Mouse (Mus musculus) forebrain, embryonic 15.5 days (tissue): ENCODE results near the gene Nbea. TPM values are rescaled to one million over a fixed set of nuclear protein-coding genes. Genes with fewer than 3 reads are reported as not detected.

Source experiments
- ATAC-seq: fragments of 200-750 bp; cut with Nextera tagmentation; replicated peaks from 2 replicates; pipeline ENCODE4 v1.8.0; 2017; ENCODE audit warnings: mild to moderate bottlenecking, moderate TSS enrichment, moderate library complexity
- H3K27ac ChIP-seq: fragments of 300-500 bp; sonication (generic); replicated peaks from 2 replicates; pipeline ENCODE4 v1.5.1; 2015; ENCODE audit warnings: mild to moderate bottlenecking, inconsistent platforms
- H3K27me3 ChIP-seq: fragments of 300-500 bp; sonication (generic); 2 replicates; pipeline ENCODE4 v1.6.1; 2015; ENCODE audit warnings: inconsistent platforms
- H3K36me3 ChIP-seq: fragments of 300-500 bp; sonication (generic); 2 replicates; pipeline ENCODE4 v1.6.1; 2015; ENCODE audit warnings: mild to moderate bottlenecking, inconsistent platforms
- H3K4me1 ChIP-seq: fragments of 300-500 bp; sonication (generic); 2 replicates; pipeline ENCODE4 v1.6.1; 2015; ENCODE audit warnings: inconsistent platforms
- H3K4me2 ChIP-seq: fragments of 300-500 bp; sonication (generic); replicated peaks from 2 replicates; pipeline ENCODE4 v1.6.1; 2015; ENCODE audit warnings: mild to moderate bottlenecking, inconsistent platforms
- H3K4me3 ChIP-seq: fragments of 300-500 bp; sonication (generic); 2 replicates; pipeline ENCODE4 v1.5.1; 2015; ENCODE audit warnings: mild to moderate bottlenecking, inconsistent platforms
- H3K9ac ChIP-seq: fragments of 300-500 bp; sonication (generic); replicated peaks from 2 replicates; pipeline ENCODE4 v1.6.1; 2015; ENCODE audit warnings: mild to moderate bottlenecking, inconsistent platforms
- H3K9me3 ChIP-seq: fragments of 300-500 bp; sonication (generic); 2 replicates; pipeline ENCODE4 v1.6.1; 2016; ENCODE audit warnings: inconsistent platforms
- WGBS: fragments of 180-500 bp; shearing (Covaris S2); methylation state at CpG from one replicate; pipeline ENCODE4 v1.1.7; 2015; ENCODE audit warnings: mixed read lengths; 5-methylcytosine and 5-hydroxymethylcytosine counted together
- polyA plus RNA-seq: library from polyadenylated mRNA; unstranded; fragments of >200 nt; fragmentation: Nextera tagmentation; extraction: Ambion mirVana; gene quantifications from 2 replicates; pipeline ENCODE4 v1.2.1, GENCODE M21; 2015

Nbea gene
- polyA plus RNA-seq, 1 experiment from 2014 or later, result 59.7 TPM

DNA sequence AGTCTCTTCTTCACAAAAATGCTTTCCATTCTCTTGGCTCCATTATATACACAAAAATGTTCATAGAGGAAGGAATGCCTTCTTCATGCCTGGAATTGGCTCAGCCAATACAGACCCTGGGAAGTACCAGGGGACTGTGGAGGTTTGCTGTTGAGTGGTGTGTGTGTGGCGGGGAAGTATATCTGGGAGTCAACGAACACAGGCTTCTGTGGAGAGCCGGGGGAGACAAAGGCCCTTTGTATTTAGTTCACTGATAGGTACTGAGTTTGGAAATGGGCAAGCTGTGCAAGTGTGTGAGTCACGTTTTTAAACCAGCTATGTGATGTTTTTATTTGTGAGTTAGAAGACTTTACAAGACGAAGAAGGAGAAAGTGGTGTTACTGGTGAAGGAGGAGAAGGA is 517.6 kb downstream of the Nbea start:
- ATAC-seq, result no peak
- 30% methylated on average over 5 of the region's 5 CpGs for WGBS

DNA sequence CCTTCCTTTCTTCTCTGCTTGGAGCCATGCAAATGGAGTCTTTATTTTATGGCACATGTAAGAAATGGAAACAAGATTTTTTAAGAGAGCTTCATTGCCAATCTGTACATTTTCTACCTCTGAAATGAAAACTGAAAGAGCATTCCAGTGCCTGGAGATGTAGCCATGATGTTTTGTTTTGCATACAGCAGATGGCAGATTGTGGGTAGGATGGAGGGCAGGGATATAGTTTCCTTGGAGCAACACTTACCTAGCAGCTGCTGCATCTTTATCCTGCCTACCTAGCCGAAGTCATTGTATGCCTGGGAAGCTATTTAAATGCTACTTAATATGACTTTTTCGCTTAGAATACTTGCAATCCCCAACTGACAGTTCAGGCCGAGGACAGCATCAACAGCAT is 518.8 kb downstream of the Nbea start:
- WGBS, result 85% methylated on average over 3 of the region's 3 CpGs

More for the DNA sequence above, 517.6 kb downstream of the Nbea start:
- Histone ChIP-seq H3K27ac (no peak overlapping the region), H3K9me3 (no peaks in the 10 kb centered on the region), H3K4me3 (no peak overlapping the region), H3K27me3 (no peaks in the 10 kb centered on the region), H3K4me1 (peaks cover 29% of the 10 kb centered on the region), H3K4me2 (no peak overlapping the region), H3K36me3 (no peaks in the 10 kb centered on the region; the same call in 1 of the 2 replicates), H3K9ac (no peak overlapping the region)

DNA sequence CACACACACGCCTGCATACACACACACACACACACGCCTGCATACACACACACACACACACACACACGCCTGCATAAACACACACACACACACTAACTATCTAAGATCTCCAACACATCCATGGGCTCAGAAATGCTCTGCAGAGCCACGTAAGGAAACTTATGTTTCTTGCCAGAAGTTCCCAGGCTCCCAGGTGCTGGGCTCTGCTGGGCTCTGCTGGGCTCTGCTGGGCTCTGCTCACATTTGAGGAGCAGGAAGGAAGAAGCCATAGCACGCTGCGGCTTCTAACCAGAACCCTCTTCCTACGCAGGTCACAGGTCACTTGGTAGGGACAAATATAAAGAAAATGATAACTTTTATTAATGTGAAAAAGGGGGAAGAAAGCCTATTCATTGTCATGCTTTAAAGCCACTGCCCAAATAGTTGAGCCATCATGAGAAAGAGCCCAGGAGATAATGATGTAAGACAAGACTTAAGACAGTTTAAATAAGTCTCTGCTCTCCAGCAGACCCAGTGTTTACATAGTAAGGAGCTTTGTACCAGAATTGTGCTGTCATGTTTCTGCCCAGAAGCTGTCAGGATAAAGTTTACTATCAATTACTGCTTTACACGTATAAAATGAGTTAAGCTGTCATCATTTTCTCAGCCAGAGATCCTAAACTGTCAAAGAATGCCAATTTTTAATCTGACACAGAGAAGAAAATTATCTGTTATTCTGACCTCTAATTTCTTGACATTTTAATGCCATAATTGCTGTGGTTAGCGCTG is 521.6 kb downstream of the Nbea start:
- Histone ChIP-seq H3K4me1 (peaks cover 23% of the 10 kb centered on the region), H3K4me2 (no peak overlapping the region), H3K27ac (0 out of 2 replicates have a peak overlapping the region, but pooled peaks have one; percentile 27), H3K9me3 (no peaks in the 10 kb centered on the region), H3K36me3 (peaks cover 5% of the 10 kb centered on the region), H3K27me3 (no peaks in the 10 kb centered on the region), H3K9ac (no peak overlapping the region), H3K4me3 (no peak overlapping the region)
- WGBS, result 71% methylated on average over 8 of the region's 9 CpGs
- no peak for ATAC-seq

More for the DNA sequence above, 518.8 kb downstream of the Nbea start:
- Histone ChIP-seq H3K27ac (no peak overlapping the region), H3K9me3 (no peaks in the 10 kb centered on the region), H3K4me1 (peaks cover 29% of the 10 kb centered on the region), H3K27me3 (no peaks in the 10 kb centered on the region), H3K36me3 (no peaks in the 10 kb centered on the region; the same call in 1 of the 2 replicates), H3K4me3 (no peak overlapping the region), H3K4me2 (no peak overlapping the region), H3K9ac (no peak overlapping the region)
- ATAC-seq, result no peak

DNA sequence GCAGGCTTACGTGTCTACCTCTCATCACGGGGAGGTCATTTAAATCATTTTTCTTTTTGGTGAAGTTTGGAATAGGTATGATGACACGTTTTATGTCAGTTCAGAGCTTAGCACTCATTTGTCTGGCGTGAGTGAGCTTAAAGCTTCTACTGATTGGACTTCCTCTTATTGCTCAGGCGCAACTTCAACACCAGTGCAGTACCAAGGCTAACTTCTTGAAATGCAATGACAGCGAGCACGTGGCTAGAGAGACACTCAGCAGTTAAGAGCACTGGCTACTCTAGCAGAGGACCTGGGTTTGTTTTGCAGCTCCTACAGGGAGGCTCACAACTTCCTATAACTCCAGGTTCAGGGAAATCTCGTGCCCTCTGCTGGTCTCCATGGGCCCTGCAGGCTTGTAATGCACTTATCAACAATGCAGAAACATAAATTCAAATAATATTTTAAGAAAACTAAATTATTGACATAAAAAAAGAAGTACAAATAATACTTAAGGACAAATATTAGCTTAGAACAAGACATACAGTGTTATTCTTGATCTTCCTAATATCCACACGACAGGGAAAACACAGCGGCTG is 523.2 kb downstream of the Nbea start:
- no peaks in the 10 kb centered on the region for H3K27me3 ChIP-seq

DNA sequence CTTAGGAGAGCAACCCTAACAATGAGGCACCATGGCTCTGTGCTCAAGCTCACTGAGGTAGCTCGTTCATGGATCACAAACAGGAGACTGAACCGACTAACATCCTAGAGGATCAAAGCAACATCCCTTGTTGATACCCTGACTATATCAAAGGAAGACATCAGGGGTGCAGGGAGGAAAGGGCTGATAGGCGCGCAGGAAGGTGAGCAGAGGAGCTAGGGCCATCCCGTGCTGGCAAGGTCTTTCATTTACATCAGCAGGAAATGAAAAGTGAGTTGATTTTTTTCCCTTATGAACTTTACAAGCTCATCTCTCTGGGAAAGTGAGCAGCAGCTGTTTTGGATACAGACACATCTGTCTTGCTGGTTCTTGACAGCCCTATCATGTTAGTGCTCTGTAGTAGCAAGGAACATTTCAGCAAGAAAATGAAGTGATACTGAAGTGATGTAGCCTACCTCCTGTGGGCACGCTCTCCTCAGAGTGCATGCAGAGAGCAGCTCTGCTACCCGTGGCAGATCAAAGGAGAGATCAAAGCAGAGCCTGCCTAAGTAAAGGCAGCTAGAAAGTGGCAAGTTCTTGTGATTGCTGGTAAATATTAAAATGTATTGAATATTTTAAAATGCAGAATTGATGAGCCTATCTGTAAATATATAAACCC is 523.8 kb downstream of the Nbea start:
- ATAC-seq, result 0 out of 2 replicates have a peak, but pooled peaks have one; percentile 30
- no peak overlapping the region for H3K27ac ChIP-seq

More for the DNA sequence above, 523.2 kb downstream of the Nbea start:
- peaks cover 7% of the 10 kb centered on the region for H3K36me3 ChIP-seq
- no peaks in the 10 kb centered on the region for H3K9me3 ChIP-seq
- 94% methylated on average over 10 of the region's 10 CpGs for WGBS
- H3K27ac ChIP-seq, result no peak overlapping the region
- no peak overlapping the region for H3K9ac ChIP-seq
- no peak for ATAC-seq
- no peak overlapping the region for H3K4me3 ChIP-seq
- peaks cover 15% of the 10 kb centered on the region for H3K4me1 ChIP-seq
- no peak overlapping the region for H3K4me2 ChIP-seq

DNA sequence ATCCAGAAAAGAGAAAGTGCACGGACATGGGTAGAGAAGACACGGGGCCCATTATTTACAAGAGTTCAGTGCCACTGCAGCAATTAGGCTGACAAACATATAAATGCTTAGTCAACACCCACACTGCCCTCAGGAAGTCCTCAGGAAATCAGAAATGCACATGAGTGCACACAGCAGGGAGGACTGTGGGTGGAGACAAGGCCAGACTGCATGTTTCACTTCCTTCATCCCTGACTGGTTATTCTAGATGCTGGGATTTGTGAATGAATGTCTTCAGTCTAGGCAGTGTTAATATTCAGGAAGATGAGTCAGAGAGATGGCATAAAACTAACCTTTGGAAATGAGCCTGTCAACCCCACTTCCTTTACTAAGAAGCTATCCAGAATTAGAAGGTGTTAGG is 531.2 kb downstream of the Nbea start:
- no peak for ATAC-seq
- H3K27ac ChIP-seq, result no peak overlapping the region
- WGBS, result 85% methylated on average over 2 of the region's 2 CpGs
- H3K4me3 ChIP-seq, result no peak overlapping the region
- no peaks in the 10 kb centered on the region for H3K27me3 ChIP-seq
- no peak overlapping the region for H3K4me2 ChIP-seq
- H3K9me3 ChIP-seq, result no peaks in the 10 kb centered on the region
- H3K9ac ChIP-seq, result no peak overlapping the region
- peaks cover 14% of the 10 kb centered on the region for H3K4me1 ChIP-seq
- peaks cover 7% of the 10 kb centered on the region for H3K36me3 ChIP-seq

More for the DNA sequence above, 523.8 kb downstream of the Nbea start:
- H3K9me3 ChIP-seq, result no peaks in the 10 kb centered on the region
- no peak overlapping the region for H3K4me3 ChIP-seq
- H3K4me2 ChIP-seq, result no peak overlapping the region
- H3K27me3 ChIP-seq, result no peaks in the 10 kb centered on the region
- WGBS, result 73% methylated on average over 7 of the region's 7 CpGs
- no peak overlapping the region for H3K9ac ChIP-seq
- peaks cover 15% of the 10 kb centered on the region for H3K4me1 ChIP-seq
- H3K36me3 ChIP-seq, result peaks cover 7% of the 10 kb centered on the region

DNA sequence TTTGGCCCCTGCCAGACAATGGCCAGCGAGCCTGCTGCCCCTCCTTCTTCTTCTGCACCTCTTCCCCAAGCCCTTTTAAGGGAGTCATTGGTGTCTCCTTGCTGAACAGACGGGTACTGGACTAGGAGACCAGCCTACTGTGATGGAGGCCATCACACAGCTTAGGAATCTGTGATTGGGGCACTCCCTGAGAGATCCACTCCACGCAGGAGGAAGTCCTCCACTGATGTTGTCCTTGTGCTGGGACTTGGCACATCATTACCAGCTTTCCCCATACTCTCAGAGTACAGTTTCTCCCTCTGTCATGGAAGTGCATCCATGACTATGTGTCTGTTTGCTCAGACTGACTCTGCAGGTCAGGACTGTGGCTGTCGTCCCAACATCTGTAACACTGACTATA is 531.6 kb downstream of the Nbea start:
- Histone ChIP-seq H3K27ac (no peak overlapping the region), H3K4me1 (peaks cover 14% of the 10 kb centered on the region), H3K9ac (no peak overlapping the region), H3K27me3 (no peaks in the 10 kb centered on the region), H3K4me3 (no peak overlapping the region), H3K9me3 (no peaks in the 10 kb centered on the region), H3K36me3 (peaks cover 7% of the 10 kb centered on the region; the same call in 1 of the 2 replicates), H3K4me2 (no peak overlapping the region)
- ATAC-seq, result no peak
- WGBS, result 85% methylated on average over 4 of the region's 4 CpGs

DNA sequence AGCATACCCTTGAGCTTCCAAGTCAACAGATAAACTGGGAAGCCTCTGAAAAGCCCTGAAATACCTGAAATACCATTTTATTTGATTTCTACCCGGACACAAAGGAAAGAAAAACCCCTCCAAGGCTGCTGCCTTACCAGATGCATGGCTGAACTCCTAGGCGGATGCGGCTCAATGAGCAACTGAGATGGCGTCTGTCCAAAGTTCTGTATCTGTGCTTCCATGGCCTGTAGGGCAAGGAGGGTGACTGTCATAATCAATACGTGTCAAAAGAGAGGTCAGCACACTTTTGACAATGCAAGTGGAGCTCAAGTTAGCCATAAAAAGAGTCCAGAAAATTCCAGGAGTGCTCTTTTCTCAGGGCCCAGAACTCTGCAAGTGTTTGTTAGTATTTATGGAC is 534.0 kb downstream of the Nbea start:
- 51% methylated on average over 5 of the region's 5 CpGs for WGBS
- Histone ChIP-seq H3K27ac (no peak overlapping the region), H3K4me1 (peaks cover 14% of the 10 kb centered on the region), H3K36me3 (peaks cover 21% of the 10 kb centered on the region), H3K9me3 (no peaks in the 10 kb centered on the region), H3K4me3 (no peak overlapping the region), H3K27me3 (no peaks in the 10 kb centered on the region), H3K9ac (no peak overlapping the region), H3K4me2 (no peak overlapping the region)
- ATAC-seq, result no peak

DNA sequence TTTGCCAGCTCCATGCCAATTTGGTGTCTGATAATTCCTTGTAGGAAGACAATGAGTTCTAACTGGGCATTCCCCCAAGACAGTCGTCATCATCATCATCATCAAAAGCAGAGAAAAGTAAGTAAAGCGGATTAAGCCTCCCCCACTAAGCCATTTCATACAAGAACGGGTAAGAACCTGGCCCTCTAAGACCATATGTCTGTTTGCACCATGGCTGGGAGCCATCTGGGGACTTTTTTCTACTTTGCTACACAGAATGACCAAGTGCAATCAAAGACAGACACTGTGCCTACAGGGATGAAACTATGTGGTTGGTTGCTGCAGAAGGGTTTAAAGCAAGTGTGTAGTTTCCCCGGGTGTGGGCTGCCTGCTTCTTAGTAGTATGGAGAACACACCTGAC is 535.2 kb downstream of the Nbea start:
- Histone ChIP-seq H3K4me1 (peaks cover 14% of the 10 kb centered on the region), H3K9ac (no peak overlapping the region), H3K27ac (no peak overlapping the region), H3K4me2 (no peak overlapping the region), H3K36me3 (peaks cover 24% of the 10 kb centered on the region), H3K27me3 (no peaks in the 10 kb centered on the region), H3K9me3 (no peaks in the 10 kb centered on the region), H3K4me3 (no peak overlapping the region)
- WGBS, result 49% methylated on average over 4 of the region's 4 CpGs
- ATAC-seq, result 0 out of 2 replicates have a peak, but pooled peaks have one; percentile 20

DNA sequence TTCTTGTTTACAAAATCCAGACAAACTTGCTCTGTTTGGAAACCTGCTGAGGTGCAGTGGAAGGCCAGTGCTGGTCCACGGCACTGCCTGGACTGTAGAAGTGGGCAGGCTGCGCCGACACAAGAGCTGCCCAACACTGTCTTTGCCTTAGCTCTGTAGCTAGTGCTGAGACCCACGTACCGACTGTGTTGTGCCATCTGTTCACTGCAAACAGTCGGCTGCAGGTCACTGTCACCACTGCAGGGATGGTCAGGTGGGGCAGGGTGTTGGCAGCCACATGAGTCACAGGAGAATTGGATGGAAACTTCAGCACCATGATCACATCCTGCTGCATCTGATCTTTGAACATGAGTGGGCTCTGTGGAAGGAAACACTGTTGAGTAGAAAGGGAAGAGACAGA is 536.3 kb downstream of the Nbea start:
- Histone ChIP-seq H3K4me1 (peaks cover 14% of the 10 kb centered on the region), H3K36me3 (peaks cover 35% of the 10 kb centered on the region), H3K9ac (no peak overlapping the region), H3K27ac (no peak overlapping the region), H3K4me2 (no peak overlapping the region), H3K27me3 (no peaks in the 10 kb centered on the region), H3K4me3 (no peak overlapping the region), H3K9me3 (no peaks in the 10 kb centered on the region)
- ATAC-seq, result no peak
- 64% methylated on average over 6 of the region's 6 CpGs for WGBS

DNA sequence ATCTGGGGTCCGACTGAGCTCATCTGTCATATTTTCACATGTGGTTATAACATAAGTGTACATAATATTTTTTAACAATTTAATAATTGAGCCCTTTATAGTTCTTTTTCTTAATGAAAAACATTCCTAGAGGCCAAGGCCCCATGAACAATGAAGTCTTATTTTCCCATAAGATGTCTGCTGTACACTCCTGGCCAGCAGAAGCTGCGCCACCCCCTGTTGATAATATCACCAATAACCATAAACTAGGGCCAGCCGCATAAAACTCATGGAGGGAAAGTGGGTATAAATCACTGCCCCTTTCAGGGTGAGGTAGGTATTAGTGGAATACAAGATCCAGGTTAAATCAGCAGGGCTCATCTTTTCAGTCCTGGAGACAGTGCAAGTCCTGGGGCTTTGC is 537.1 kb downstream of the Nbea start:
- Histone ChIP-seq H3K9ac (no peak overlapping the region), H3K4me3 (no peak overlapping the region), H3K27ac (no peak overlapping the region), H3K4me1 (peaks cover 14% of the 10 kb centered on the region), H3K4me2 (no peak overlapping the region), H3K27me3 (no peaks in the 10 kb centered on the region), H3K9me3 (no peaks in the 10 kb centered on the region), H3K36me3 (peaks cover 41% of the 10 kb centered on the region)
- no peak for ATAC-seq
- WGBS, result 96% methylated on average over 3 of the region's 3 CpGs

DNA sequence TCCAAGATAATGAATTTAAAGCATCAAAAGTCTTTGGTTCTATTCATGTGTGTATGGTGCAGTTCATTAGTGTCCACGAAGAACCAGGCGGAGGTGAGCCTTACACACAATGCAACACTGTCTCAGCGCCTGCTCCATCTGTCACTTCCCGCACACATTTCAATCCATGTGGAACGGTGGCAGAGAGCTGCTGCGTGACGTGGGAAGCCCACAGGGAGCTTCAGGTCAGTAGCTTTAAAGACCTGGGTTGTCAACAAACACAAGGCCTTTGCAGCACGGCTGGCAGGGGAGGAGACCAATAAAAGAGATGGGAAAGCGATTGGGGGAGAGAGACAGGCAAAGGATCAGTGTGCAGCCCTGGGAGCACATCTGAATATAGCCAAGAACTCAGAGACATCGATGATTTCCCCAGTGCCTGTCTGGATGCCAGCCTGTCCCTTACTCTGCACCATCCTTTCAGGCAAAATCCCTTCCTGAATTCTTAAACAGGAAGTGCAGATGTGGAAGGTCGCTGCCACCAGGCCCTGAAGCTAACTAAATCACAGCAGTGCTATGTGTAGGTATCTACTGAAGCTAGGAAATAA is 539.4 kb downstream of the Nbea start:
- Histone ChIP-seq H3K4me1 (peaks cover 7% of the 10 kb centered on the region), H3K4me2 (no peak overlapping the region), H3K4me3 (no peak overlapping the region), H3K9ac (no peak overlapping the region), H3K27me3 (no peaks in the 10 kb centered on the region), H3K36me3 (peaks cover 53% of the 10 kb centered on the region), H3K9me3 (no peaks in the 10 kb centered on the region), H3K27ac (no peak overlapping the region)
- no peak; the same call in 1 of the 2 replicates for ATAC-seq
- 45% methylated on average over 11 of the region's 11 CpGs for WGBS
